Mouse (Mus musculus) heart, postnatal 0 days (tissue): ENCODE measurements around the gene Tuba1a.
A peak's percentile ranks its signal among the peaks of the same experiment; 100 is the strongest.

Source experiments
- CTCF ChIP-seq: IDR thresholded peaks from 2 replicates; pipeline ENCODE4 v1.5.1; 2016; ENCODE audit warnings: antibody characterized with exemption, control low read depth, low read depth
- EP300 ChIP-seq: IDR thresholded peaks from 2 replicates; pipeline ENCODE4 v1.6.1; 2016; ENCODE audit warnings: antibody characterized with exemption, low read depth

DNA sequence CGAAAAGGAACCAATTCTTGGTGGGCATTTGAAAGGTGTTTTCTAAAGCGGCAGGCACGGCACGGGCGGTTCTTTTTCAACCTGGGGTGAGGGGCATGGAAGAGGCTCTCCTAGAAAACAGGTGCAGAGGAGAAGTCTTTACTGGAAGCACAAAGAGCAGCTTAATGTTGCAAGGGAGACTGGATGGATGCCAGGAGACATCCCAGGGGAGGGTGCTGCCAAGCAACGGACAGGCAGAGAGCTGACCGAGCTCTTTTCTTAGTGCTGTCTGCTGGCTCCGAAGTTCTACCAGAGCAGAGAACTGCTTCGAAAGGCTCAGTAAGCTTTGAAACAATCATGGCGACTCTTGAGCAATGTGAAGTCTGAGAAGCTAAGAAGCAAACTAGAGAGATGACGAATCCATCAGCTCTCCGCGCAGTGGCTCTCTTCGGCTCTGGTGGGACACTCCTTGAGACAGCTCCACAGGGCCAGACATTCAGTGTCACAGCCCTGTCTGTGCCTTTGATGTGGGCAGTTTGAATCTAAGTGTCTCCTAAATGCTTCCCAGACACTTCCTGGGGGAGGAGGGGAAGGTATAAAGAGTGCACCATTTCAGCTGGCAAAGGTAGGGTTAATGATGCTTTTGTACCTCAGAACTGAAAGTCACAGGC is 24.4 kb upstream of the Tuba1a start:
- 0 out of 2 replicates have a peak, but pooled peaks have one; percentile 2 for TF ChIP-seq EP300
- no peak for TF ChIP-seq CTCF
